Mouse (Mus musculus) neural tube, embryonic 13.5 days (tissue): ENCODE results near the gene Auts2. TPM values are rescaled to one million over a fixed set of nuclear protein-coding genes. Genes with fewer than 3 reads are reported as not detected.
A peak's percentile ranks its signal among the peaks of the same experiment; 100 is the strongest.

Experiments used
- ATAC-seq: fragments of 200-750 bp; cut with Nextera tagmentation; 2 replicates; pipeline ENCODE4 v1.8.0; 2017; ENCODE audit warnings: low read depth, mild to moderate bottlenecking, moderate TSS enrichment, moderate library complexity
- H3K27ac ChIP-seq: fragments of 300-500 bp; sonication (generic); replicated peaks from 2 replicates; pipeline ENCODE4 v1.5.1; 2015; ENCODE audit warnings: moderate library complexity, mild to moderate bottlenecking, inconsistent platforms
- H3K27me3 ChIP-seq: fragments of 300-500 bp; sonication (generic); 2 replicates; pipeline ENCODE4 v1.6.1; 2015; ENCODE audit warnings: mild to moderate bottlenecking, inconsistent platforms
- H3K36me3 ChIP-seq: fragments of 300-500 bp; sonication (generic); 2 replicates; pipeline ENCODE4 v1.6.1; 2015; ENCODE audit warnings: mild to moderate bottlenecking, inconsistent platforms
- H3K4me1 ChIP-seq: fragments of 300-500 bp; sonication (generic); replicated peaks from 2 replicates; pipeline ENCODE4 v1.6.1; 2015; ENCODE audit warnings: inconsistent platforms
- H3K4me2 ChIP-seq: fragments of 300-500 bp; sonication (generic); 2 replicates; pipeline ENCODE4 v1.6.1; 2015; ENCODE audit warnings: inconsistent platforms, mild to moderate bottlenecking, moderate library complexity
- H3K4me3 ChIP-seq: fragments of 300-500 bp; sonication (generic); 2 replicates; pipeline ENCODE4 v1.5.1; 2015; ENCODE audit warnings: mild to moderate bottlenecking, inconsistent platforms
- H3K9ac ChIP-seq: fragments of 300-500 bp; sonication (generic); 2 replicates; pipeline ENCODE4 v1.6.1; 2015; ENCODE audit warnings: moderate library complexity, mild to moderate bottlenecking, inconsistent platforms
- H3K9me3 ChIP-seq: fragments of 300-500 bp; sonication (generic); 2 replicates; pipeline ENCODE4 v1.6.1; 2016; ENCODE audit warnings: inconsistent platforms
- WGBS: fragments of 180-500 bp; shearing (Covaris S2); methylation state at CpG from one replicate; pipeline ENCODE4 v1.1.7; 2015; 5-methylcytosine and 5-hydroxymethylcytosine counted together
- polyA plus RNA-seq: library from polyadenylated mRNA; unstranded; fragments of >200 nt; fragmentation: Nextera tagmentation; extraction: Ambion mirVana; gene quantifications from 2 replicates; pipeline ENCODE4 v1.2.1, GENCODE M21; 2015

The Auts2 gene
- polyA plus RNA-seq, 1 experiment from 2014 or later: 72.6 TPM

DNA sequence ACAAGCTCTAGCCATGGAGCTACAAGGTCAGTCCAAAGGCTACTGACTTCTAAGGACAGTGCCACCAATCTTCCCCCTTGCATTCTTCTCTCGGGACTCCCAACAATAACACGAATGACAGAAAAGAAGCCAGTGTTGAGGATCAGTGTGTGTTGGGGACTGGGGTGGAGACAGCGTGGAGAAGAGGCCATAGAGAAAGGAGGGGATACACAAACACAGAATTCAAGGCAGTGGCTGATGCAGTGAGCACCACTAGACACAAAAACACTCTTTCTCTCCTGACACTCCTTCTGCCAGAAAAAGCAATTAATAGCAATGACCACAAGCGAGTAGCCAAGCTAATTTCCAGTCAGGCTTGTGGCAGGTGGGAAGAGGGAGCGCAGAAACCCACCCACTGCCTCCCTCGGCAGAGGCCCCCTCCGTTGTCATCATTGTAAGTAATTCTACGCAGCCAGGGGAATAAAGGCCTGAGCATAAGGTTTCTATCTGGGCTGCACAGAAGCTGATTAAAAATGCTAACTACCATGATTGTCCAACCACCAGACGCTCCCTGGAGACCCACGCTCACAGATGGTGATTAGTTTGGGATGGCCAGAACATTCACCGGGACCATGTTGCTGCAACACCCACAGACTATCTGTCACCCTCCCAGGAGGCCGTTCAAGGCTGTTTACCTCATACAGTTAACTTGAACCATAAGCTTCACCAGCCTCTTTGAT is 862.9 kb downstream of the Auts2 start:
- Histone ChIP-seq H3K9ac (peak overlapping the region; percentile 1; the same call in 1 of the 2 replicates), H3K27me3 (no peaks in the 10 kb centered on the region; the same call in 1 of the 2 replicates), H3K27ac (peak overlapping the region; percentile 61), H3K9me3 (peaks cover 8% of the 10 kb centered on the region), H3K36me3 (peaks cover 5% of the 10 kb centered on the region), H3K4me3 (no peak overlapping the region), H3K4me1 (peaks cover 49% of the 10 kb centered on the region), H3K4me2 (no peak overlapping the region)
- ATAC-seq: peak; percentile 80
- WGBS: 22% methylated on average over 12 of the region's 12 CpGs

DNA sequence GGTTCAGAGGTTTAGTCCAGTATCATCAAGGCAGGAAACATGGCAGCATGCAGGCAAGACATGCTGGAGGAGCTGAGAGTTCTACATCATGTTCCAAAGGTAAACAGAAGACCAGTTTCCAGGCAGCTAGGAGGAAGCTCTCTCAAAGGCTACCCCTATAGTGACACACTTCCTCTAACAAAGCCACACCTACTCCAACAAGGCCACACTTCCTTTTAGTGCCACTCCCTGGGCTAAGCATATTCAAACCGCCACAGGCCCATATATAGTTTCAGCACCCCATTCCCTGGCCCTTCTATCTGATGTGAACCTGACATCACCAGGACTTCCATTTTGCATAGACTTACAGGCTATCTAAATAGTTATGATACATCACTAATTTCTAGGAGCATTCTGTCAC is 863.6 kb downstream of the Auts2 start:
- H3K27ac ChIP-seq: peak overlapping the region; percentile 61
- no peak for ATAC-seq
- no peak overlapping the region for H3K4me2 ChIP-seq
- no peak overlapping the region for H3K4me3 ChIP-seq
- no peaks in the 10 kb centered on the region; the same call in 1 of the 2 replicates for H3K27me3 ChIP-seq
- peaks cover 49% of the 10 kb centered on the region for H3K4me1 ChIP-seq
- peaks cover 5% of the 10 kb centered on the region for H3K36me3 ChIP-seq
- 94% methylated on average over 1 of the region's 1 CpGs for WGBS
- H3K9me3 ChIP-seq: peaks cover 8% of the 10 kb centered on the region
- H3K9ac ChIP-seq: no peak overlapping the region

DNA sequence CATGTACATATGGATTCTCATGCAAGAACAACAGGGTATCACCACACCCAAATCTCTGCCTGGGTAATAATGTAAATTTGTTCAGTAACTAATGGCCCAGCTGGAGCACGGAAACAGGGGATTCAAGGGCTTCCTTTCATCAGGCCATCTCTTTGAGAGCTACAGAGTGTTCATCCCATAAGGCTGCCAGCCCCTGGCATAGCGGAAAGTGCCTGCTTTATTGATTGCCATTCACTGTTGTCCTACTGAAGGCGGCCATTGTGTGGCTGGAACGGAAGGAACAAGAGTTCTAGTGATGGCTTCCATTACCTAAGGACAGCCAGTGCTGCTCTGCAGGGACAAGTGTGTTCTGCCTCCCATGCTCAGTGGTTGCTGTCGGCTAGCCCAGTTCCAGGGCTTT is 865.6 kb downstream of the Auts2 start:
- peaks cover 49% of the 10 kb centered on the region for H3K4me1 ChIP-seq
- no peak overlapping the region for H3K4me2 ChIP-seq
- H3K36me3 ChIP-seq: no peaks in the 10 kb centered on the region
- no peak overlapping the region for H3K4me3 ChIP-seq
- no peak overlapping the region for H3K9ac ChIP-seq
- H3K27me3 ChIP-seq: no peaks in the 10 kb centered on the region
- ATAC-seq: no peak
- H3K27ac ChIP-seq: no peak overlapping the region
- WGBS: 46% methylated on average over 5 of the region's 5 CpGs
- no peaks in the 10 kb centered on the region for H3K9me3 ChIP-seq

- Histone ChIP-seq H3K9me3 (no peaks in the 10 kb centered on the region), H3K27me3 (no peaks in the 10 kb centered on the region), H3K36me3 (no peaks in the 10 kb centered on the region), H3K4me3 (no peak overlapping the region), H3K27ac (no peak overlapping the region), H3K4me1 (peaks cover 18% of the 10 kb centered on the region; the same call in 1 of the 2 replicates), H3K9ac (no peak overlapping the region), H3K4me2 (no peak overlapping the region)
- WGBS: 89% methylated on average over 4 of the region's 4 CpGs
- ATAC-seq: no peak
Measured at GRCm38 (mm10) chr5:131673696-131674095, 869.4 kb downstream of the Auts2 start.

DNA sequence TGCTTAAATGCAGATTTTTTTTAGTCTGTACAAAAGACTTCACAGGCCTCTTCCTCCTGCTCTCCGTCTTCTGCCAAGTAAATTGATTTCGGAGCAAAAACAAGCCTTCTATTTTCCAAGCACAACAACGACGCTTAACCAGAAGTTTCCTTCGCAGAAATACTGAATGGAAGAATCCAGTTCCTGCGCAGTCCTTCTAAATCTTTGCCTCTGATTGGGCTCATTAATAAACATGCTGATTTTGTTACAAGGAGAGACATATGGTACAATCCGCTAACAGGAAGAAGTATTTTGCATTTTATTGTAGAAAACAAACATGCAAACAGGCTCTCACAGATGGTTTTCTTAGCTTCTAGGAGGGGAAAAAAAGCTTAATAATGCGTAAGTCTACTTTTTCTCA is 878.1 kb downstream of the Auts2 start:
- no peak for ATAC-seq
- no peak overlapping the region for H3K4me3 ChIP-seq
- H3K4me2 ChIP-seq: no peak overlapping the region
- H3K9me3 ChIP-seq: no peaks in the 10 kb centered on the region
- 56% methylated on average over 8 of the region's 8 CpGs for WGBS
- no peaks in the 10 kb centered on the region for H3K27me3 ChIP-seq
- H3K27ac ChIP-seq: no peak overlapping the region
- peaks cover 32% of the 10 kb centered on the region for H3K4me1 ChIP-seq
- no peak overlapping the region for H3K9ac ChIP-seq
- 0 out of 2 replicates have a peak, but pooled peaks cover 2% of the 10 kb centered on the region for H3K36me3 ChIP-seq

GRCm38 (mm10) chr5:131664657-131665056 is 878.5 kb downstream of the Auts2 start:
- Histone ChIP-seq H3K9me3 (no peaks in the 10 kb centered on the region), H3K4me3 (no peak overlapping the region), H3K27me3 (no peaks in the 10 kb centered on the region), H3K4me1 (peaks cover 32% of the 10 kb centered on the region), H3K9ac (no peak overlapping the region), H3K36me3 (0 out of 2 replicates have a peak, but pooled peaks cover 2% of the 10 kb centered on the region), H3K4me2 (no peak overlapping the region), H3K27ac (no peak overlapping the region)
- no peak for ATAC-seq
- 75% methylated on average over 7 of the region's 7 CpGs for WGBS

DNA sequence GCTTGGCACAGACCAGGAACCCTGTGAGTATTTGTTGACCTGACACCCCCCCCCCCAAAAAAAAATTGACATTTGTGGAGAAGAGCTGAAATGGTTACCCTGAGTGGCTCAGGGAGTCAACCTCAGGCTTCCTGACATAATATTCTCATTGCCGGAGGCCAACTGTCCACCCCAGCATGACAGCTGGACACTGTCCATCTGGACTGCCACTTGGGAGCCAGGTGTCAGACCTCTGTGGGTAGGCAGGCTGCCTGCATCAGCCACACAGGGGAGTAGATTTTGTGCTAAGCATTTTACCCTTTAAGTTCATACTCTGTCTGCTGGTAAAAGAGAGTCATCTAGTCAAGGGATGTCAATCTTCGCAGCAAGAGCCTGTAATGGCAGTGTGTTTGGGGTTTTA is 880.5 kb downstream of the Auts2 start:
- no peak for ATAC-seq

DNA sequence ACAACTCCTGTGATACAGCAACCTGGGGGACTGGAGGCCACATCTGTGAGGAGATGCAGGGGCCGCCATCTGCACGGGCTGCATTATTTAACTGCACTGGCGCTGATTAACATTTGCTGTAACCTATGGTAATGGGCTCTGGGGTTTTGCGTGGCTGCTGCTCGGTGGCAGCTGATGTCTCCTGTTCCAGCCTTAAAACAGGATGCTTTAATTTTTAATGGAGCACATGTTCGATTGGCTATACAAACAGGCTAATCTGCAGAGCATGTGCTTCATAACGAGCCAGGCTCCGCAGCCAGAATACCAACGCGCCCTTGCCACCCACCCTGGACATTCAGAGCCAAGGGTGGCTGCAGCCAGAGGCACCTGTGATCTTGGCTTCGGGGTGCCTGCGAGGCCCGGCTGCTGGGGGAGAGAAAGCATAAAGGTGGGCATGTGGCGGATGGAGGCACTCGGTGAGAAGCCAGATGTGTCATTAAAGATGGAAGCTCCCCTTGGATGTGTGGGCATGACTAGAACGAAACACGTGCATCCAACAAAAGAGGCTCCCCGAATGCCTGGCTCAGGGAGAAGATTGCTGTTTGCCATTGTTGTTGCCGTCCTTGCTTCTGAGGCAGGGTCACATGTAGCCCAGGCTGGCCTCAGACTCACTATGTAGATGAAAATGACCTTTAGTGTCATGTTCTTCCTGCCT is 884.2 kb downstream of the Auts2 start:
- H3K9me3 ChIP-seq: no peaks in the 10 kb centered on the region
- H3K9ac ChIP-seq: no peak overlapping the region
- ATAC-seq: peak; percentile 82
- H3K27ac ChIP-seq: peak overlapping the region; percentile 81
- H3K4me2 ChIP-seq: peak overlapping the region; percentile 29; the same call in 1 of the 2 replicates
- H3K4me1 ChIP-seq: peaks cover 37% of the 10 kb centered on the region
- 41% methylated on average over 19 of the region's 19 CpGs for WGBS
- H3K27me3 ChIP-seq: no peaks in the 10 kb centered on the region
- no peak overlapping the region for H3K4me3 ChIP-seq
- 0 out of 2 replicates have a peak, but pooled peaks cover 2% of the 10 kb centered on the region for H3K36me3 ChIP-seq

More for the DNA sequence above, 880.5 kb downstream of the Auts2 start:
- Histone ChIP-seq H3K27me3 (no peaks in the 10 kb centered on the region), H3K4me2 (no peak overlapping the region), H3K4me1 (peaks cover 50% of the 10 kb centered on the region), H3K4me3 (no peak overlapping the region), H3K27ac (no peak overlapping the region), H3K36me3 (0 out of 2 replicates have a peak, but pooled peaks cover 2% of the 10 kb centered on the region), H3K9ac (no peak overlapping the region), H3K9me3 (no peaks in the 10 kb centered on the region)
- WGBS: 62% methylated on average over 2 of the region's 2 CpGs

- no peak overlapping the region for H3K4me2 ChIP-seq
- no peak overlapping the region for H3K4me3 ChIP-seq
- H3K9me3 ChIP-seq: no peaks in the 10 kb centered on the region
- H3K27me3 ChIP-seq: peaks cover 2% of the 10 kb centered on the region; the same call in 1 of the 2 replicates
- no peak for ATAC-seq
- no peak overlapping the region for H3K9ac ChIP-seq
- H3K27ac ChIP-seq: no peak overlapping the region
- no peaks in the 10 kb centered on the region for H3K36me3 ChIP-seq
- 67% methylated on average over 7 of the region's 7 CpGs for WGBS
- H3K4me1 ChIP-seq: peaks cover 51% of the 10 kb centered on the region
Measured at GRCm38 (mm10) chr5:131654206-131654605, 888.9 kb downstream of the Auts2 start.

- ATAC-seq: no peak
- H3K27ac ChIP-seq: peak overlapping the region; percentile 34
- no peak overlapping the region for H3K4me3 ChIP-seq
- H3K9ac ChIP-seq: no peak overlapping the region
- 23% methylated on average over 11 of the region's 11 CpGs for WGBS
- no peak overlapping the region for H3K4me2 ChIP-seq
- H3K9me3 ChIP-seq: no peaks in the 10 kb centered on the region
- peaks cover 60% of the 10 kb centered on the region for H3K4me1 ChIP-seq
- no peaks in the 10 kb centered on the region for H3K36me3 ChIP-seq
- peaks cover 6% of the 10 kb centered on the region; the same call in 1 of the 2 replicates for H3K27me3 ChIP-seq
Measured at GRCm38 (mm10) chr5:131650381-131650891, 892.7 kb downstream of the Auts2 start.

GRCm38 (mm10) chr5:131647683-131648119 is 895.4 kb downstream of the Auts2 start:
- 11% methylated on average over 4 of the region's 4 CpGs for WGBS
- peaks cover 77% of the 10 kb centered on the region for H3K4me1 ChIP-seq
- H3K9me3 ChIP-seq: no peaks in the 10 kb centered on the region
- H3K4me3 ChIP-seq: no peak overlapping the region
- H3K9ac ChIP-seq: no peak overlapping the region
- no peak overlapping the region for H3K4me2 ChIP-seq
- H3K27ac ChIP-seq: peak overlapping the region; percentile 46
- no peaks in the 10 kb centered on the region for H3K36me3 ChIP-seq
- peaks cover 6% of the 10 kb centered on the region; the same call in 1 of the 2 replicates for H3K27me3 ChIP-seq
- ATAC-seq: no peak

- Histone ChIP-seq H3K27ac (peak overlapping the region; percentile 46), H3K9me3 (no peaks in the 10 kb centered on the region), H3K36me3 (no peaks in the 10 kb centered on the region), H3K9ac (no peak overlapping the region), H3K27me3 (peaks cover 6% of the 10 kb centered on the region; the same call in 1 of the 2 replicates), H3K4me2 (no peak overlapping the region), H3K4me1 (peaks cover 82% of the 10 kb centered on the region), H3K4me3 (no peak overlapping the region)
- ATAC-seq: no peak
- WGBS: 30% methylated on average over 4 of the region's 4 CpGs
Measured at GRCm38 (mm10) chr5:131647104-131647682, 896.0 kb downstream of the Auts2 start.
